Mouse (Mus musculus): ENCODE data around the gene Golgb1.

GRCm38 (mm10) chr16:36941137-36941727 lies 66.3 kb downstream of the Golgb1 start:
- no peak for TF ChIP-seq EP300 (optimal IDR thresholded peaks at IDR 0.05)
- no peak for TF ChIP-seq CTCF (IDR thresholded peaks at IDR 0.05; ENCODE audit: low read depth)
